Mouse (Mus musculus): ENCODE measurements at regions not wholly inside any gene's neighbourhood (a gene's known extent, or its start where the extent isn't known, plus 50 kb on each side); places are given as distances from the start of the nearest gene placed in this dataset.

DNA sequence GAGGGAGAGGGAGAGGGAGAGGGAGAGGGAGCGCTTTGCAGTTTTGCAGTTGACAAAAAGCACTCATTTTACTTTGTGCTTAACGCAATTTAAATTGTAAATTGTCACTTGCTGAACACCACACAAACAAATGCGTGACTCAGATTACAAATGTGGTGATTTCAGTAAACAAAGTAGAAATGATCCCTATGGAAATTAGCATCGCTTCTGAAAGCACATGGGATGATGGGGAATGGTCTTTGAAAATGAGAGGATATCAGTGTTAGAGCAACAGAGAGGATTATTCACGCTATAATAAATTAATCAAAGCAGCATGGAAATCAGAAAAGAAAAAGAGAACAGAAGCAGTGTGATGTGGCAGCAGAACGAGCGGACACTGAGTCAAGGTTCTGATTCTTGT, 78.4 kb upstream of the Adra1b start:
- TF ChIP-seq TCF3 (IDR thresholded peaks at IDR 0.05; ENCODE audit: insufficient read length, low read depth) (no peak), USF1 (IDR thresholded peaks at IDR 0.05; ENCODE audit: low read depth) (no peak), POLR2A (IDR thresholded peaks at IDR 0.05; ENCODE audit: insufficient read length, low read depth) (no peak), MAX (IDR thresholded peaks at IDR 0.05; ENCODE audit: low read depth) (no peak), MYOG (IDR thresholded peaks at IDR 0.05; ENCODE audit: control insufficient read depth in 1 of 3, insufficient read depth in 1 of 3, insufficient read length in 2 of 3, low read depth in 2 of 3) (no peak)
